ENCODE assay signal across 8 mouse cellular contexts in genomic region chr7:30216723-30217151, GRCm38 (mm10). TPM values are rescaled to one million over a fixed set of nuclear protein-coding genes. Genes with fewer than 3 reads are reported as not detected.
DNase-seq lines count a peak whose midpoint lies in the region; ATAC-seq lines count a peak whose summit lies in the region.

No protein-coding gene starts in this region.

- H3K9ac ChIP-seq in forebrain, embryonic 11.5 days (ENCODE audit: low read length), result peak overlapping the region; percentile 41; the same call in 1 of the 2 replicates

- no peak overlapping the region for H3K4me3 ChIP-seq in forebrain, embryonic 11.5 days (ENCODE audit: low read depth, low read length)

- peaks cover 7% of the 10 kb centered on the region; the same call in 1 of the 2 replicates for H3K4me1 ChIP-seq in forebrain, embryonic 11.5 days (replicated peaks; ENCODE audit: control insufficient read depth, insufficient read depth, low read length)

- DNase-seq in NIH3T3 (ENCODE audit: low read depth), result peak; percentile 95
- DNase-seq in c-Kit-positive CD71-positive TER-119-negative erythroid progenitor cells, embryonic 14.5 days (ENCODE audit: low read depth), result peak; percentile 80
- peak; percentile 95 for DNase-seq in forebrain, embryonic 11.5 days (ENCODE audit: low spot score)
- peak; percentile 85 for DNase-seq in heart, postnatal 4 days
- peak; percentile 53 for DNase-seq in layer of hippocampus, adult 8-10 months (ENCODE audit: low spot score in 2 of 2)
- peak; percentile 83 for DNase-seq in lung, postnatal 14 days
- peak; percentile 92 for DNase-seq in retina, embryonic 14.5 days (ENCODE audit: low spot score)
- DNase-seq in urinary bladder, postnatal 36 days (ENCODE audit: low spot score in 2 of 2), result peak; percentile 53 to 63

- ATAC-seq in forebrain, embryonic 11.5 days (replicated peaks; ENCODE audit: low FRiP score), result peak; percentile 77

- H3K36me3 ChIP-seq in forebrain, embryonic 11.5 days (ENCODE audit: control insufficient read depth, insufficient read depth, low read length), result no peaks in the 10 kb centered on the region

- H3K9me3 ChIP-seq in forebrain, embryonic 11.5 days (ENCODE audit: control insufficient read depth, low read length), result no peaks in the 10 kb centered on the region

- H3K27me3 ChIP-seq in forebrain, embryonic 11.5 days (ENCODE audit: control insufficient read depth, insufficient read depth, low read length), result no peaks in the 10 kb centered on the region

- no peak overlapping the region for H3K27ac ChIP-seq in forebrain, embryonic 11.5 days (ENCODE audit: low read depth, low read length)

- peak overlapping the region; percentile 40; the same call in 1 of the 2 replicates for H3K4me2 ChIP-seq in forebrain, embryonic 11.5 days (ENCODE audit: low read depth, low read length, severe bottlenecking)

- under 1% methylated on average over 15 of the region's 16 CpGs for WGBS in forebrain, embryonic 11.5 days

RNA-seq across cellular contexts. Expression of gene Polr2i, which starts 15.0 kb away (rescaled TPM):
- polyA plus RNA-seq in forebrain, embryonic 11.5 days (2014; fragmentation: Nextera tagmentation; extraction: Ambion mirVana), result 166 and 167 TPM in 2 replicates
- total RNA-seq in heart, postnatal 4 days (2021), result 10 to 100 TPM; 61.9 to 70.3 TPM
- total RNA-seq in layer of hippocampus, adult 8-10 months (2022), result 10 to 100 TPM; 49.2 to 52.5 (median 49.3) TPM

RNA-seq across cellular contexts. Expression of gene Tbcb, which starts 15.3 kb away (rescaled TPM):
- polyA plus RNA-seq in forebrain, embryonic 11.5 days (2014; fragmentation: Nextera tagmentation; extraction: Ambion mirVana), result 235 and 270 TPM in 2 replicates
- total RNA-seq in heart, postnatal 4 days (2021), result 10 to 100 TPM; 77.2 to 78.9 TPM
- 100 to 1,000 TPM; 110 to 130 (median 118) TPM for total RNA-seq in layer of hippocampus, adult 8-10 months (2022)

RNA-seq across cellular contexts. Expression of gene Capns1, which starts 18.1 kb away (rescaled TPM):
- 39.7 and 47.7 TPM in 2 replicates for polyA plus RNA-seq in forebrain, embryonic 11.5 days (2014; fragmentation: Nextera tagmentation; extraction: Ambion mirVana)
- total RNA-seq in heart, postnatal 4 days (2021), result 100 to 1,000 TPM; 251 to 261 TPM
- 100 to 1,000 TPM; 196 to 240 (median 227) TPM for total RNA-seq in layer of hippocampus, adult 8-10 months (2022)

RNA-seq across cellular contexts. Expression of gene Ovol3, which starts 18.8 kb away (rescaled TPM):
- polyA plus RNA-seq in forebrain, embryonic 11.5 days (2014; fragmentation: Nextera tagmentation; extraction: Ambion mirVana), result not detected in 2 replicates
- not detected for total RNA-seq in heart, postnatal 4 days (2021)
- not detected for total RNA-seq in layer of hippocampus, adult 8-10 months (2022)

RNA-seq across cellular contexts. Expression of gene Cox7a1, which starts 32.8 kb away (rescaled TPM):
- polyA plus RNA-seq in forebrain, embryonic 11.5 days (2014; fragmentation: Nextera tagmentation; extraction: Ambion mirVana), result 3.5 and 3.9 TPM in 2 replicates
- 100 to 1,000 TPM; 693 to 795 TPM for total RNA-seq in heart, postnatal 4 days (2021)
- total RNA-seq in layer of hippocampus, adult 8-10 months (2022), result 1 to 10 TPM; 4.4 to 6.9 (median 5.1) TPM
